Mouse (Mus musculus) midbrain, embryonic 15.5 days (tissue): ENCODE measurements at regions not wholly inside any gene's neighbourhood (a gene's known extent, or its start where the extent isn't known, plus 50 kb on each side); places are given as distances from the start of the nearest gene placed in this dataset.
A peak's percentile ranks its signal among the peaks of the same experiment; 100 is the strongest.

Experiments
- ATAC-seq: fragments of 200-750 bp; cut with Nextera tagmentation; replicated peaks from 2 replicates; pipeline ENCODE4 v1.8.0; 2017; ENCODE audit warnings: moderate TSS enrichment
- H3K27ac ChIP-seq: fragments of 300-500 bp; sonication (generic); 2 replicates; pipeline ENCODE4 v1.5.1; 2015; ENCODE audit warnings: mild to moderate bottlenecking, inconsistent platforms
- H3K27me3 ChIP-seq: fragments of 300-500 bp; sonication (generic); replicated peaks from 2 replicates; pipeline ENCODE4 v1.6.1; 2015; ENCODE audit warnings: inconsistent platforms
- H3K36me3 ChIP-seq: fragments of 300-500 bp; sonication (generic); replicated peaks from 2 replicates; pipeline ENCODE4 v1.6.1; 2015; ENCODE audit warnings: inconsistent platforms
- H3K4me1 ChIP-seq: fragments of 300-500 bp; sonication (generic); 2 replicates; pipeline ENCODE4 v1.6.1; 2015; ENCODE audit warnings: inconsistent platforms
- H3K4me2 ChIP-seq: fragments of 300-500 bp; sonication (generic); 2 replicates; pipeline ENCODE4 v1.6.1; 2015; ENCODE audit warnings: inconsistent platforms, mild to moderate bottlenecking, moderate library complexity
- H3K4me3 ChIP-seq: fragments of 300-500 bp; sonication (generic); 2 replicates; pipeline ENCODE4 v1.5.1; 2015; ENCODE audit warnings: mild to moderate bottlenecking, inconsistent platforms
- H3K9ac ChIP-seq: fragments of 300-500 bp; sonication (generic); 2 replicates; pipeline ENCODE4 v1.6.1; 2015; ENCODE audit warnings: mild to moderate bottlenecking, inconsistent platforms
- H3K9me3 ChIP-seq: fragments of 300-500 bp; sonication (generic); 2 replicates; pipeline ENCODE4 v1.6.1; 2016; ENCODE audit warnings: inconsistent platforms
- WGBS: fragments of 180-500 bp; shearing (Covaris S2); methylation state at CpG from one replicate; pipeline ENCODE4 v1.1.7; 2015; ENCODE audit warnings: mixed read lengths; 5-methylcytosine and 5-hydroxymethylcytosine counted together

DNA sequence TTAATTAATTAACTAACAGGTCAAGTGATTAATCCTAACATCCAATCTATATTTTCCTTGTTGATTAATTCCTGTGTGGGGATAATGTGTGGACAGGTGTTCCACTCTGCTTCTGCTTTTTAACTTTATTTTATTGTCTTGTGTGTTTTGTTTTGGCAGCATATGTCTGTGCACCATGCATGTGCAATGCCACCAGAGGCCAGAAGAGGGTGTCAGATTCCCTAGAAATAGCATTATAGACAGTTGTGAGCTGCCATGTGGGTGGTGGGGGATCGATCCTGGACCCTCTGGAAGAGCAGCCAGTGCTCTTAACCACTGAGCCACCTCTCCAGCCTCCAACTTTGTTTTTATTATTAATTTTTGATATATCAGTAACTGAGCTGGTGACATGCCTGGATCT is 65.6 kb downstream of the En1 start:
- H3K36me3 ChIP-seq: no peaks in the 10 kb centered on the region
- H3K9ac ChIP-seq: no peak overlapping the region
- H3K9me3 ChIP-seq: no peaks in the 10 kb centered on the region
- no peak overlapping the region for H3K4me2 ChIP-seq
- H3K27me3 ChIP-seq: no peaks in the 10 kb centered on the region
- no peak overlapping the region for H3K27ac ChIP-seq
- no peaks in the 10 kb centered on the region for H3K4me1 ChIP-seq
- 85% methylated on average over 1 of the region's 1 CpGs for WGBS
- ATAC-seq: no peak
- H3K4me3 ChIP-seq: no peak overlapping the region

DNA sequence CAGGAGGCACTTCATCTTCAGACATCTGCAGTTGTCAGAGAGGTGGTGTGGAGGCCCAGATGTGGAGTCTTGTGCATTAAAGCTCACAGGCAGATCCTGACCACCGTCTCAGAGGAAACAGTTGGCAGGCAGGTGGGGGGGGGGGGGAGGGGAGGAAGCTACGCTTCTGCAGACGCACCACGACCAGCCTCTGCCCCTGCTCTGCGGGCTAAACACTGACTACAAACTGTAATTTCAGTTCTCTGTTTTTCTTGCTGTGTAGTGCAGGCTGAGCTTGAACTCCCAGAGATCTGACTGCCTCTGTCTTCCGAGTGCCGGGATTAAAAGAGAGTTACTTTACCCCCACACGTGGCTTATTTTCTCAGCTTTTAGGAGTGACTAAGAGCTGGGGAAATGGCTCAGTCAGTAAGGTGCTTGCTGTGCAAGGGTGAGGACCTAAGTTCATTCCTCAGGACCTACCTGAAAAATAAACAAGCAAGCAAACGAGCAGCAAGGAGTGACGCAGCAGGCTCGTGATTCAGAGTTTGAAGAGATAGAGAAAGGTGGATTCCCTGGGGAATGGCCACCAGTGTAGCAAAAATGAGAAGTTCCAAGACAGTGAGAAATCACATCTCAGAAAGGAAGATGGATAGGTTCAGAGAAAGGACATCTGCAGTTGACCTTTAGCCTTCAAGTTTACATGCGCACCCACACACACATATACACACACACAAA is 81.5 kb downstream of the En1 start:
- H3K4me1 ChIP-seq: no peaks in the 10 kb centered on the region
- no peaks in the 10 kb centered on the region for H3K27me3 ChIP-seq
- 76% methylated on average over 12 of the region's 12 CpGs for WGBS
- ATAC-seq: no peak
- H3K27ac ChIP-seq: no peak overlapping the region
- H3K4me2 ChIP-seq: no peak overlapping the region
- H3K9ac ChIP-seq: no peak overlapping the region
- H3K9me3 ChIP-seq: no peaks in the 10 kb centered on the region
- no peaks in the 10 kb centered on the region for H3K36me3 ChIP-seq
- H3K4me3 ChIP-seq: no peak overlapping the region

DNA sequence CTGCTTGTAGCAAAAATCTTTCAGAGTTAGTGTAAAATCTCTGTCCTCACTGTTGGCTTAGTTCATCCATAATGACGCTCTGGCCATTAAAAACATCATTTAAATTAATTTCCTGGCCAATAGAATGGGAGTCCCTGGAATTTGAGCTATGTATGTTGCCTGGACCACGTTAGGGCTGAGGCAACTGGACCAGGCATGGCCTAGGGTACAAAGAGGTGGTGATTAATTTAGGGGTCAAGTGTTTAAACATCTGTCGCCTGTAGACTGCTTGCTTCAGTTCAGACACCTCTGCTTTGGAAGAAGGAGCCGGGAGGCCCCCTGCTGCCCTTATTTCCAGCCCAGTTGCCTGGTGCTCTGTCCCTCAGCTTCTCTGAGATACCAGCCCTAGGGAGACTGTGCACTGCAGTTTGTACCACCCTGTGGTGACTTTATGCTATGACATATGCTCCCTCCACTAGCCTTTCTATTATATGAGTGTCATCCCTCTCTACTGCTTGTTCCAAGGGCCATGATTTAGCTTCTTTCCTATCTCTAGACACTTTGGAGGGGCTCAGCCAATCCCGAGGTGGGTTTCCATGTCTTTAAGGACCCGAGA is 83.5 kb downstream of the En1 start:
- Histone ChIP-seq H3K9me3 (no peaks in the 10 kb centered on the region), H3K27ac (no peak overlapping the region), H3K4me1 (no peaks in the 10 kb centered on the region), H3K36me3 (no peaks in the 10 kb centered on the region), H3K4me3 (no peak overlapping the region), H3K9ac (no peak overlapping the region), H3K4me2 (no peak overlapping the region), H3K27me3 (no peaks in the 10 kb centered on the region)
- 45% methylated on average over 6 of the region's 6 CpGs for WGBS
- ATAC-seq: peak; percentile 69; the same call in 1 of the 2 replicates

DNA sequence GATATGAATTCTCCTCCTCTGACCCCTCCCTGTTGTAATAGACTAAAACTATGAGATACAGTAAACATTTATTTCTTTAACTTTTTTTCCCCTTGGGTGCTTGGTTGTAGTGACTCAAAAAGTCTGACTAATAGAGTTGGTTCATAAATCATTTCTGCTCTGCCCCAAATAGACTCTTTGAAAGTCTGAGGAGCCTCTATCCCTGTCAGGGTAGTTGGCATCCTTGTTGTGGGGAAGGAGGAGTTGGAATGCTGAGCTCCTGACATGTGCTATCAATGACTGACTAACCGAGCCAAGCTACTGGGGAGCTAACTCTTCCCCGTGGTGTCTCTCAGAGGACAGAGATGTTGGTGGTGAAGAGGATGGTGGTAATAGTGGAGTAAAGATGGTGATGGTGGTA is 89.4 kb downstream of the En1 start:
- no peak overlapping the region for H3K27ac ChIP-seq
- no peak for ATAC-seq
- no peaks in the 10 kb centered on the region for H3K4me1 ChIP-seq
- H3K27me3 ChIP-seq: no peaks in the 10 kb centered on the region
- H3K4me3 ChIP-seq: no peak overlapping the region
- H3K9me3 ChIP-seq: no peaks in the 10 kb centered on the region
- no peak overlapping the region for H3K4me2 ChIP-seq
- no peak overlapping the region for H3K9ac ChIP-seq
- 82% methylated on average over 2 of the region's 2 CpGs for WGBS
- H3K36me3 ChIP-seq: no peaks in the 10 kb centered on the region

DNA sequence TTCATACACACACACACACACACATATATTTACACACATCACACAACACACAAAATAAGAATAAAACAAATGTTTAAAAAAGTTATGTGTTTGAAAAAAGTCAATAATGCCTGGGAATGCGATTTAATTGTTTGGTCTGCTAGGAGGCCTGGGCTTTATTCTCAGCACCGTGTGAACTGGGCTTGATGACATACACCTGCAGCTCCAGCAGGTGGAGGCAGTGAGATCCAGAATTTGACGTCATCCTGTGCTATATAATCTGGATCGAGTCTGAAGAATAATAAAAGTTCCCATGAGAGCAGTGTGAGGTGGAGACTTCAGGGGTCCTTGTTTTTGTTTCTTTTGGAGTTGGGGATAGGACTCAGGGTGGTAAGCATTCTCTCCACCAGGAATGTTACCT is 96.0 kb downstream of the En1 start:
- Histone ChIP-seq H3K4me3 (no peak overlapping the region), H3K36me3 (no peaks in the 10 kb centered on the region), H3K9me3 (no peaks in the 10 kb centered on the region), H3K4me1 (no peaks in the 10 kb centered on the region), H3K9ac (no peak overlapping the region), H3K27ac (no peak overlapping the region), H3K27me3 (no peaks in the 10 kb centered on the region), H3K4me2 (no peak overlapping the region)
- no peak for ATAC-seq
- 71% methylated on average over 4 of the region's 4 CpGs for WGBS

DNA sequence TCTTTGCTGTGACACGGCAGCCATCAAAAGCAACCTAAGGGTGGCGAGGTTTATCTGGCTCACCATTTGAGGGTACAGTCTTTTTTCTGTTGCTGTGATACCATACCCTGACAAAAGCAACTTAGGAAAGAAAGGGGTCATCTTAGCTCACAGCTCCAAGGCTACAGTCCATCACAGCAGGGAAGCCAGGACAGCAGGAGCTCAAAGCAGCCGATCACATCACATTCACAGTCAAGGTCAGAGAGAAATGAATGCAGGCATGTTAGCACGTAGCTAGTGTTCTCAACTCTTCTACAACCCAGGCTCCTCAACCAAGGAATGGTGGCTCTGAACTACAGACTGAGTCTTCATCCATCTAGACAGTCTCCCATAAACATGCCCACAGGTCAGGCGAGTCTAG is 102.0 kb downstream of the En1 start:
- no peak overlapping the region for H3K4me3 ChIP-seq
- no peaks in the 10 kb centered on the region for H3K9me3 ChIP-seq
- no peaks in the 10 kb centered on the region for H3K27me3 ChIP-seq
- WGBS: 60% methylated on average over 5 of the region's 5 CpGs
- ATAC-seq: no peak
- no peak overlapping the region for H3K4me2 ChIP-seq
- H3K36me3 ChIP-seq: no peaks in the 10 kb centered on the region
- no peaks in the 10 kb centered on the region for H3K4me1 ChIP-seq
- no peak overlapping the region for H3K9ac ChIP-seq
- no peak overlapping the region for H3K27ac ChIP-seq

DNA sequence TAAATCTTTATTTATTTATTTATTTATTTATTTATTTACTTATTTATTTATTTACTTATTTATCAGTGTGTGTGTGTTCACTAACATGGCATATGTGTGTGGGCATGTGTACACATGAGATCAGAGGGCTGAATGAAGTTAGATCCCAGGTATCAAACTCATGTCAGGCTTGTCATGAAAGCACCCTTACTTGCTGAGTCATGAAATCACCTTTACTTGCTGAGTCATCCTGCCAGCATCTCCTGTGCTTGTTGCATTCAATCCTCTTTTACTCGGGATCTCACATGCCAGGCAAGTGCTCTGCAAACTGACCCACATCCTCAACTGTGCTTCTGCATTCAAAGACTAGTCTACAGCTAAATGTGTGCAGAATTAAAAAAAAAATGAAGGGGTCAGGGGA is 103.8 kb downstream of the En1 start:
- ATAC-seq: no peak
- 73% methylated on average over 1 of the region's 1 CpGs for WGBS
- Histone ChIP-seq H3K36me3 (no peaks in the 10 kb centered on the region), H3K4me1 (no peaks in the 10 kb centered on the region), H3K27ac (no peak overlapping the region), H3K9ac (no peak overlapping the region), H3K9me3 (no peaks in the 10 kb centered on the region), H3K27me3 (no peaks in the 10 kb centered on the region), H3K4me3 (no peak overlapping the region), H3K4me2 (no peak overlapping the region)

DNA sequence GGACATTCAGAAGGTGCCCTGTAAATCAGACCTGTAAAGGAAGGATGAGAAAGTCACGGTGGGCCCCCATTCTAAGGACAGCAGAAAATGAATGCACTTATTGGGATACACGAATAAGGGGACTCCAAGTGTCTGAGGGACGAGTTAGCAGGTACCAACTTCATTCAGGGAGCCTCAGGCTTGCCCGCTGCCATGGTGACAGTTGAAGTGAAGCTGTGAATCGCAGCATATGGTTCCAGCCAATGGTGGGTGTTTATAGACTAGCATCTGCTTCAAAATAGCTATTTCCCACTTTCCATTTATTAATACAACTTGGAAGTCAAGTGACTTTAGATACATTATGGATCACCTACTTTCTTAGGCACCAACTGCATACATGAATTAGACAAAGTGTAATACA is 106.3 kb downstream of the En1 start:
- Histone ChIP-seq H3K9me3 (no peaks in the 10 kb centered on the region), H3K4me1 (no peaks in the 10 kb centered on the region), H3K9ac (no peak overlapping the region), H3K4me3 (no peak overlapping the region), H3K36me3 (no peaks in the 10 kb centered on the region), H3K27ac (no peak overlapping the region), H3K4me2 (no peak overlapping the region), H3K27me3 (no peaks in the 10 kb centered on the region)
- no peak for ATAC-seq
- 73% methylated on average over 5 of the region's 5 CpGs for WGBS

DNA sequence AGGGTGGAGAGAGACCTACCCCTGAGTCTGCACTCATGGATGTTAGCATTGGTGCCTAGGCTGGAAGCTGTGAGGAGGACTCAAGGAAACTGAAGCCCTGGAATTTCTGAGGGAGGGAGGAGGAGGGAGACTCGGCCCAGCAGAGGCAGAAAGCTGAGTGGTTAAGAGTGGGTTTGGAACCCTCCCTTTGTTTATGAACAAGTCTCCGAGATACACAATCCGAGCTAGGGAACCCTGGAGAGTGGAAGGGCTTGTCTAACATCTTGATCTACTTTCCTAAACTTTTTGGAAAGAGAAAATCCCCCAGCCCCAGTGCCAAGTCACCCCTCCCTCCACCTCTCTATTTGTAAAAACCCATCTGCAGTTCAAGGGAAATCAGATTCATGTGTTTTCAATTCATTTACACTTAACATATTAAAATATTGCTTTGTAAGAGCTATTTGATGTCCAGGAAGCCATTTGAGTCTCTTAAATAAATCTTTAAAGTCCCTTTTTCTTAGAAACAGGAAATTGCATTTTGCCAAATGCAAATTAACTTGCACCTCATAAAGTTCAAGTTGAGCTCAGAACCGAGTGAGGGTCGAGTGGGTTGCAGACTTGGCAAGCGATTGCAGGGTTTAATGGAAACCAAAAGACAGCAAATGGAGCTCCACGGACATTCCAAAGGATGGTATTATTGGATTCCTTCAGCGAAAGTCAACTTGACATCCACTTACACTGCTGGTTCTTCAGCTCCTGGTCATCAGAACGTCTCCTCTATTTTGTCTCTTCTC is 113.1 kb downstream of the En1 start:
- no peak for ATAC-seq
- Histone ChIP-seq H3K9me3 (no peaks in the 10 kb centered on the region), H3K27ac (no peak overlapping the region), H3K9ac (no peak overlapping the region), H3K4me1 (no peaks in the 10 kb centered on the region), H3K4me2 (no peak overlapping the region), H3K36me3 (no peaks in the 10 kb centered on the region), H3K27me3 (no peaks in the 10 kb centered on the region), H3K4me3 (no peak overlapping the region)
- 82% methylated on average over 9 of the region's 9 CpGs for WGBS

DNA sequence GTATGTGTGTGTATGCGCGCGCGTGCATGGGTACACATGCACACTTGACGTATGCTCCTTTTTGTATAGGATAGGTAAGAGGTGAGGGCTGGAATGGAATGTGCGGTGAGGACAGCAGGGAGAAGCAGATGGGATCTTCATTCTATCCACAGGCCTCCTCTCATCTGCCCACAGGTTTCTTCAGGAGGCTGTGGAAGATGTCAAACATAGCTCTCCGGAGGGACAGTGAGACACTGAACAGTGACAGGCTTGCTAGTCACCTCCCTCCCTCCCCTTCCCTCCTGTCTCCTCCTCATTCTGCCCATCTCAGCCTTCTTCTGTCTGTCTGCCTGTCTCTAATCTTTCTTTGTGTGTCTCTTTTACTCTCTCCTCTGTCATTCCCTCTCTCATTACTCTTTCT is 124.6 kb downstream of the En1 start:
- H3K27me3 ChIP-seq: no peaks in the 10 kb centered on the region
- H3K27ac ChIP-seq: no peak overlapping the region
- H3K4me2 ChIP-seq: no peak overlapping the region
- H3K4me3 ChIP-seq: no peak overlapping the region
- H3K4me1 ChIP-seq: no peaks in the 10 kb centered on the region
- no peak overlapping the region for H3K9ac ChIP-seq
- no peaks in the 10 kb centered on the region for H3K9me3 ChIP-seq
- H3K36me3 ChIP-seq: no peaks in the 10 kb centered on the region
- WGBS: 96% methylated on average over 7 of the region's 7 CpGs
- ATAC-seq: no peak

DNA sequence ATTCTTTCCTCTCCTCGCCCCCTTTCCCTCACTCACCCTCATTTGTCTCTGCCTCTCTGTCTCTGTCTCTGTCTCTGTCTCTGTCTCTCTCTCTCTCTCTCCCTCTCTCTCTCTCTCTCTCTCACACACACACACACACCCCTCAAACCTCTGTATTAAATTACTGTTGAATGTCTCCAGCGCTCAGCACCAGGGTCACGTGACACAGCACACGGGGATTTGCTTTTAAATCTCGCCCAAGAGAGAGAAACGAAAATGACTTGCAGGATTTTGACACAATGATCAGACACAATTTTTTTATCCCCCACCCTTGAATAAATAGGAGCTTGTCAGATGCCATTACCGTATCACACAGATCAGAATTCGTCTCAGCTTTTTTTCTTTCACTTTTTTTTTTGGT is 125.2 kb downstream of the En1 start:
- Histone ChIP-seq H3K27ac (no peak overlapping the region), H3K27me3 (no peaks in the 10 kb centered on the region), H3K9ac (no peak overlapping the region), H3K36me3 (no peaks in the 10 kb centered on the region), H3K4me2 (no peak overlapping the region), H3K4me1 (no peaks in the 10 kb centered on the region), H3K4me3 (no peak overlapping the region), H3K9me3 (no peaks in the 10 kb centered on the region)
- 73% methylated on average over 8 of the region's 8 CpGs for WGBS
- ATAC-seq: no peak

DNA sequence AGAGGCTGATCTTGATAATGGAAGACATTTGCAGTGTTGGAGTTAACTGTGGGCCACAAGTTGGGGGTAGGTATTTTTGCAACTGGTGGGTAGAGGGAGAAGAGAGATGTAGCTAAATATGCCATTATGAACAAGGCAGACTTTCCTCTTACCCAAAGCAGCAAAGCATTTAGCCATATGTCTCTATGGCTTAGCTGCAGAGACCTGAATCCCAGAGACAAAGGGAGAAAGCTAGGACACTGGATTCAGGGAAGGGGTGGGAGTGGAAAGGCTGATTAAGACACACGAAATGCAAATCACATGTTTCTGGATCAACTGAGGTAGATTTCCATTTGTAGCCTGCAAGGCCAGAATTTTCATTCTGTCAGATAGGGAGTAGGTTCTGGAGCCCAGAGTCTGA is 129.8 kb downstream of the En1 start:
- Histone ChIP-seq H3K36me3 (no peaks in the 10 kb centered on the region), H3K27me3 (no peaks in the 10 kb centered on the region), H3K9ac (no peak overlapping the region), H3K4me1 (no peaks in the 10 kb centered on the region), H3K4me3 (no peak overlapping the region), H3K9me3 (no peaks in the 10 kb centered on the region), H3K4me2 (no peak overlapping the region), H3K27ac (no peak overlapping the region)
- WGBS: 67% methylated on average over 1 of the region's 1 CpGs
- no peak for ATAC-seq

DNA sequence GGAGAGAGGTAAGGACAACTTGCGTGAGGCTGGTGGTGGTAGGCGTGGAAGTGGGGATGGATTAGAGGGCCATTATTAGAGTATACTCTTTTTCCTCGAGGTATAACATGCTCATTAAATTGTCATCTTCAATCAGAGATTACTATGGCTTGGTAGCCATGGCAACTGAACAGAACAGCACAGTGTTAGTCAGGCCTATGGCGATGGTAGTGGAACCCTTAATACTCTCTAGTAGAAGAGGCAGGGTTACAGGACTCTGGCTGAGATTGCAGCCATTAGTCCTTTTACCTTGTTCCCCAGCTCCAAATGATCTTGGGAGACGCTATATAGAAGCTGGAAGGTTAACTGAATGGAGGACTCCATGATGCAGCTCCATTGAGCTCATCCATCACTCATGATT is 131.5 kb downstream of the En1 start:
- no peak overlapping the region for H3K27ac ChIP-seq
- 0 out of 2 replicates have a peak, but pooled peaks have one; percentile 27 for ATAC-seq
- H3K4me3 ChIP-seq: no peak overlapping the region
- no peaks in the 10 kb centered on the region for H3K27me3 ChIP-seq
- no peaks in the 10 kb centered on the region for H3K4me1 ChIP-seq
- 71% methylated on average over 5 of the region's 5 CpGs for WGBS
- no peak overlapping the region for H3K4me2 ChIP-seq
- H3K9ac ChIP-seq: no peak overlapping the region
- H3K36me3 ChIP-seq: no peaks in the 10 kb centered on the region
- no peaks in the 10 kb centered on the region for H3K9me3 ChIP-seq
